Mouse (Mus musculus) lung, postnatal 0 days (tissue): ENCODE results near the gene Capn13. TPM values are rescaled to one million over a fixed set of nuclear protein-coding genes. Genes with fewer than 3 reads are reported as not detected.

ENCODE experiments used
- ATAC-seq: fragments of 200-750 bp; cut with Nextera tagmentation; 2 replicates; pipeline ENCODE4 v1.8.0; 2017; ENCODE audit warnings: moderate library complexity
- DNase-seq: peaks from one replicate; pipeline ENCODE4 v3.0.0-alpha.2; 2016; ENCODE audit warnings: low spot score
- H3K27ac ChIP-seq: fragments of 300-500 bp; sonication (generic); 2 replicates; pipeline ENCODE4 v1.5.1; 2014; ENCODE audit warnings: antibody characterized with exemption, mild to moderate bottlenecking, low read length, mixed read lengths
- H3K27me3 ChIP-seq: fragments of 300-500 bp; sonication (generic); replicated peaks from 2 replicates; pipeline ENCODE4 v1.6.1; 2014; ENCODE audit warnings: low read length, mixed read lengths; ENCODE audit not compliant: insufficient read depth
- H3K36me3 ChIP-seq: fragments of 300-500 bp; sonication (generic); 2 replicates; pipeline ENCODE4 v1.6.1; 2014; ENCODE audit warnings: low read length, mixed read lengths; ENCODE audit not compliant: insufficient read depth
- H3K4me1 ChIP-seq: fragments of 300-500 bp; sonication (generic); 2 replicates; pipeline ENCODE4 v1.6.1; 2014; ENCODE audit warnings: antibody characterized with exemption, low read depth, low read length, mixed read lengths; ENCODE audit not compliant: insufficient read depth
- H3K4me2 ChIP-seq: fragments of 300-500 bp; sonication (generic); replicated peaks from 2 replicates; pipeline ENCODE4 v1.6.1; 2014; ENCODE audit warnings: low read depth, mild to moderate bottlenecking, low read length, moderate library complexity, mixed read lengths
- H3K4me3 ChIP-seq: fragments of 300-500 bp; sonication (generic); 2 replicates; pipeline ENCODE4 v1.5.1; 2014; ENCODE audit warnings: low read depth, low read length
- H3K9ac ChIP-seq: fragments of 300-500 bp; sonication (generic); replicated peaks from 2 replicates; pipeline ENCODE4 v1.6.1; 2014; ENCODE audit warnings: low read depth, mild to moderate bottlenecking
- H3K9me3 ChIP-seq: fragments of 300-500 bp; sonication (generic); 2 replicates; pipeline ENCODE4 v1.6.1; 2016; ENCODE audit warnings: low read length, mixed read lengths
- CTCF ChIP-seq: IDR thresholded peaks from 2 replicates; pipeline ENCODE4 v1.5.1; 2016; ENCODE audit warnings: antibody characterized with exemption, mild to moderate bottlenecking
- EP300 ChIP-seq: IDR thresholded peaks from 2 replicates; pipeline ENCODE4 v1.6.1; 2016; ENCODE audit warnings: antibody characterized with exemption, mild to moderate bottlenecking, control low read depth
- WGBS: fragments of 180-500 bp; shearing (Covaris S2); extraction: QIAGEN DNeasy Blood & Tissue Kit; methylation state at CpG from one replicate; pipeline ENCODE4 v1.1.7; 2014; 5-methylcytosine and 5-hydroxymethylcytosine counted together
- polyA plus RNA-seq: library from polyadenylated mRNA; unstranded; fragments of >200 nt; fragmentation: Nextera tagmentation; extraction: Ambion mirVana; gene quantifications from 2 replicates; pipeline ENCODE4 v1.2.1, GENCODE M21; 2015

Gene Capn13
- polyA plus RNA-seq, 1 experiment from 2014 or later, result not detected

GRCm38 (mm10) chr17:73304086-73304812, 96.4 kb downstream of the Capn13 start:
- Histone ChIP-seq H3K4me3 (no peak overlapping the region), H3K9ac (no peak overlapping the region), H3K27me3 (0 out of 2 replicates have a peak, but pooled peaks cover 5% of the 10 kb centered on the region), H3K4me2 (no peak overlapping the region), H3K9me3 (no peaks in the 10 kb centered on the region), H3K36me3 (no peaks in the 10 kb centered on the region), H3K4me1 (no peaks in the 10 kb centered on the region), H3K27ac (no peak overlapping the region)
- DNase-seq (no peak), ATAC-seq (no peak)
- WGBS, result 58% methylated on average over 19 of the region's 19 CpGs
- TF ChIP-seq CTCF, result no peak

GRCm38 (mm10) chr17:73303676-73304075, 97.0 kb downstream of the Capn13 start:
- no peak for ATAC-seq
- H3K27ac ChIP-seq, result no peak overlapping the region
- H3K9ac ChIP-seq, result no peak overlapping the region
- H3K4me3 ChIP-seq, result no peak overlapping the region
- H3K27me3 ChIP-seq, result 0 out of 2 replicates have a peak, but pooled peaks cover 5% of the 10 kb centered on the region
- H3K9me3 ChIP-seq, result no peaks in the 10 kb centered on the region
- H3K4me2 ChIP-seq, result no peak overlapping the region
- H3K36me3 ChIP-seq, result no peaks in the 10 kb centered on the region
- no peaks in the 10 kb centered on the region for H3K4me1 ChIP-seq
- TF ChIP-seq EP300 (no peak), CTCF (no peak)
- no peak for DNase-seq
- 61% methylated on average over 13 of the region's 13 CpGs for WGBS

- Histone ChIP-seq H3K9me3 (no peaks in the 10 kb centered on the region), H3K9ac (no peak overlapping the region), H3K4me1 (no peaks in the 10 kb centered on the region), H3K36me3 (no peaks in the 10 kb centered on the region), H3K27ac (no peak overlapping the region), H3K4me3 (no peak overlapping the region), H3K27me3 (0 out of 2 replicates have a peak, but pooled peaks cover 5% of the 10 kb centered on the region), H3K4me2 (no peak overlapping the region)
- ATAC-seq, result no peak
- WGBS, result 28% methylated on average over 5 of the region's 5 CpGs
- no peak for TF ChIP-seq EP300
- TF ChIP-seq CTCF, result peak; percentile 86
- peak; percentile 67 for DNase-seq
Observed at GRCm38 (mm10) chr17:73303217-73303616, 97.4 kb downstream of the Capn13 start.

GRCm38 (mm10) chr17:73302104-73302503, 98.6 kb downstream of the Capn13 start:
- Histone ChIP-seq H3K4me2 (no peak overlapping the region), H3K4me1 (no peaks in the 10 kb centered on the region), H3K9me3 (no peaks in the 10 kb centered on the region), H3K9ac (no peak overlapping the region), H3K36me3 (no peaks in the 10 kb centered on the region), H3K27ac (no peak overlapping the region), H3K27me3 (0 out of 2 replicates have a peak, but pooled peaks cover 5% of the 10 kb centered on the region), H3K4me3 (no peak overlapping the region)
- 10% methylated on average over 10 of the region's 10 CpGs for WGBS
- DNase-seq, result peak; percentile 81
- peak; percentile 22; the same call in 1 of the 2 replicates for ATAC-seq
- TF ChIP-seq EP300 (no peak), CTCF (peak; percentile 97)

GRCm38 (mm10) chr17:73301258-73302050, 99.2 kb downstream of the Capn13 start:
- Histone ChIP-seq H3K9ac (no peak overlapping the region), H3K9me3 (no peaks in the 10 kb centered on the region), H3K27me3 (0 out of 2 replicates have a peak, but pooled peaks cover 5% of the 10 kb centered on the region), H3K27ac (no peak overlapping the region), H3K36me3 (no peaks in the 10 kb centered on the region), H3K4me2 (no peak overlapping the region), H3K4me3 (no peak overlapping the region), H3K4me1 (no peaks in the 10 kb centered on the region)
- TF ChIP-seq CTCF (peak; percentile 94), EP300 (no peak)
- 29% methylated on average over 15 of the region's 15 CpGs for WGBS
- ATAC-seq (no peak), DNase-seq (peak; percentile 78)

GRCm38 (mm10) chr17:73300147-73300880, 100.4 kb downstream of the Capn13 start:
- no peak overlapping the region for H3K9ac ChIP-seq
- H3K36me3 ChIP-seq, result no peaks in the 10 kb centered on the region
- H3K9me3 ChIP-seq, result no peaks in the 10 kb centered on the region
- no peak overlapping the region for H3K4me3 ChIP-seq
- WGBS, result 47% methylated on average over 7 of the region's 7 CpGs
- 0 out of 2 replicates have a peak, but pooled peaks cover 5% of the 10 kb centered on the region for H3K27me3 ChIP-seq
- H3K27ac ChIP-seq, result peak overlapping the region; percentile 35
- H3K4me2 ChIP-seq, result no peak overlapping the region
- no peaks in the 10 kb centered on the region for H3K4me1 ChIP-seq
- TF ChIP-seq CTCF (no peak), EP300 (no peak)
- DNase-seq (peak; percentile 88), ATAC-seq (peak; percentile 87)
